Mouse (Mus musculus): ENCODE measurements at regions not wholly inside any gene's neighbourhood (a gene's known extent, or its start where the extent isn't known, plus 50 kb on each side); places are given as distances from the start of the nearest gene placed in this dataset.
"Not testable (repeated sequence)": the region's sequence is repeated elsewhere in the genome, so short reads cannot be mapped to it uniquely, and the experiment has no call there.

GRCm38 (mm10) chr12:90664436-90664835 lies 73.8 kb downstream of the Dio2 start:
- no peak for ATAC-seq

GRCm38 (mm10) chr12:90645452-90645851 lies 92.8 kb downstream of the Dio2 start:
- Histone ChIP-seq H3K4me3 (replicated peaks) (no peak overlapping the region), H3K4me1 (replicated peaks) (no peaks in the 10 kb centered on the region), H3K4me2 (replicated peaks) (no peak overlapping the region), H3K9ac (no peak overlapping the region), H3K36me3 (no peaks in the 10 kb centered on the region), H3K27ac (no peak overlapping the region), H3K27me3 (replicated peaks) (no peaks in the 10 kb centered on the region), H3K9me3 (no peaks in the 10 kb centered on the region)
- WGBS: 76% methylated on average over 5 of the region's 5 CpGs
- ATAC-seq: no peak

More at GRCm38 (mm10) chr12:90664436-90664835, 73.8 kb downstream of the Dio2 start:
- H3K4me1 ChIP-seq (replicated peaks): no peaks in the 10 kb centered on the region
- H3K4me2 ChIP-seq (replicated peaks): no peak overlapping the region
- H3K36me3 ChIP-seq: no peaks in the 10 kb centered on the region
- H3K9ac ChIP-seq: no peak overlapping the region
- WGBS: 67% methylated on average over 2 of the region's 2 CpGs
- H3K9me3 ChIP-seq: no peaks in the 10 kb centered on the region
- no peak overlapping the region for H3K4me3 ChIP-seq (replicated peaks)
- no peak overlapping the region for H3K27ac ChIP-seq
- H3K27me3 ChIP-seq (replicated peaks): no peaks in the 10 kb centered on the region

- Histone ChIP-seq H3K27ac (no peak overlapping the region), H3K27me3 (replicated peaks) (no peaks in the 10 kb centered on the region), H3K36me3 (no peaks in the 10 kb centered on the region), H3K4me3 (replicated peaks) (no peak overlapping the region), H3K4me2 (replicated peaks) (no peak overlapping the region), H3K9me3 (no peaks in the 10 kb centered on the region), H3K9ac (no peak overlapping the region), H3K4me1 (replicated peaks) (no peaks in the 10 kb centered on the region)
- peak; percentile 53; the same call in 1 of the 2 replicates for ATAC-seq
- 31% methylated on average over 1 of the region's 1 CpGs for WGBS
Observed at GRCm38 (mm10) chr12:90643891-90644290, 94.3 kb downstream of the Dio2 start.

- Histone ChIP-seq H3K9me3 (no peaks in the 10 kb centered on the region), H3K4me3 (replicated peaks) (no peak overlapping the region), H3K27ac (no peak overlapping the region), H3K4me2 (replicated peaks) (no peak overlapping the region), H3K9ac (no peak overlapping the region), H3K4me1 (replicated peaks) (no peaks in the 10 kb centered on the region), H3K27me3 (replicated peaks) (no peaks in the 10 kb centered on the region), H3K36me3 (no peaks in the 10 kb centered on the region)
- ATAC-seq: no peak
Observed at GRCm38 (mm10) chr12:90624856-90625255, 113.4 kb downstream of the Dio2 start.

GRCm38 (mm10) chr12:90623426-90623825 lies 114.8 kb downstream of the Dio2 start:
- no peaks in the 10 kb centered on the region for H3K4me1 ChIP-seq (replicated peaks)

GRCm38 (mm10) chr12:90608810-90609209 lies 129.4 kb downstream of the Dio2 start:
- no peaks in the 10 kb centered on the region for H3K9me3 ChIP-seq
- ATAC-seq: no peak
- H3K4me1 ChIP-seq (replicated peaks): no peaks in the 10 kb centered on the region
- WGBS: 56% methylated on average over 2 of the region's 2 CpGs
- no peaks in the 10 kb centered on the region for H3K36me3 ChIP-seq
- H3K9ac ChIP-seq: no peak overlapping the region
- H3K27me3 ChIP-seq (replicated peaks): no peaks in the 10 kb centered on the region
- H3K4me2 ChIP-seq (replicated peaks): no peak overlapping the region
- no peak overlapping the region for H3K4me3 ChIP-seq (replicated peaks)
- no peak overlapping the region for H3K27ac ChIP-seq

More at GRCm38 (mm10) chr12:90623426-90623825, 114.8 kb downstream of the Dio2 start:
- Histone ChIP-seq H3K27ac (no peak overlapping the region), H3K9ac (no peak overlapping the region), H3K27me3 (replicated peaks) (no peaks in the 10 kb centered on the region), H3K36me3 (no peaks in the 10 kb centered on the region), H3K4me2 (replicated peaks) (no peak overlapping the region), H3K9me3 (no peaks in the 10 kb centered on the region), H3K4me3 (replicated peaks) (no peak overlapping the region)
- no peak for ATAC-seq
- WGBS: 68% methylated on average over 2 of the region's 2 CpGs

GRCm38 (mm10) chr12:90607894-90608293 lies 130.3 kb downstream of the Dio2 start:
- no peak overlapping the region for H3K4me2 ChIP-seq (replicated peaks)
- H3K9ac ChIP-seq: no peak overlapping the region
- no peaks in the 10 kb centered on the region for H3K4me1 ChIP-seq (replicated peaks)
- H3K27ac ChIP-seq: no peak overlapping the region
- no peaks in the 10 kb centered on the region for H3K27me3 ChIP-seq (replicated peaks)
- no peak for ATAC-seq
- no peaks in the 10 kb centered on the region for H3K36me3 ChIP-seq
- 72% methylated on average over 6 of the region's 6 CpGs for WGBS
- H3K4me3 ChIP-seq (replicated peaks): no peak overlapping the region
- no peaks in the 10 kb centered on the region for H3K9me3 ChIP-seq

GRCm38 (mm10) chr12:90580006-90580405 lies 158.2 kb downstream of the Dio2 start:
- WGBS: 87% methylated on average over 3 of the region's 3 CpGs
- no peak for ATAC-seq
- Histone ChIP-seq H3K27ac (no peak overlapping the region), H3K9ac (no peak overlapping the region), H3K27me3 (replicated peaks) (no peaks in the 10 kb centered on the region), H3K36me3 (no peaks in the 10 kb centered on the region), H3K4me3 (replicated peaks) (no peak overlapping the region), H3K4me1 (replicated peaks) (no peaks in the 10 kb centered on the region), H3K9me3 (no peaks in the 10 kb centered on the region), H3K4me2 (replicated peaks) (no peak overlapping the region)

- Histone ChIP-seq H3K4me2 (replicated peaks) (no peak overlapping the region), H3K27me3 (replicated peaks) (no peaks in the 10 kb centered on the region), H3K9me3 (no peaks in the 10 kb centered on the region), H3K27ac (no peak overlapping the region), H3K4me3 (replicated peaks) (no peak overlapping the region), H3K36me3 (no peaks in the 10 kb centered on the region), H3K9ac (no peak overlapping the region), H3K4me1 (replicated peaks) (no peaks in the 10 kb centered on the region)
- no peak for ATAC-seq
- 61% methylated on average over 2 of the region's 2 CpGs for WGBS
Observed at GRCm38 (mm10) chr12:90576103-90576502, 162.1 kb downstream of the Dio2 start.

- Histone ChIP-seq H3K36me3 (no peaks in the 10 kb centered on the region), H3K4me1 (replicated peaks) (no peaks in the 10 kb centered on the region), H3K27me3 (replicated peaks) (no peaks in the 10 kb centered on the region), H3K9ac (no peak overlapping the region), H3K27ac (no peak overlapping the region), H3K4me3 (replicated peaks) (no peak overlapping the region), H3K9me3 (no peaks in the 10 kb centered on the region), H3K4me2 (replicated peaks) (no peak overlapping the region)
- ATAC-seq: no peak
- WGBS: 85% methylated on average over 5 of the region's 5 CpGs
Observed at GRCm38 (mm10) chr12:90571907-90572306, 166.3 kb downstream of the Dio2 start.

- no peak overlapping the region for H3K9ac ChIP-seq
- H3K9me3 ChIP-seq: no peaks in the 10 kb centered on the region
- H3K4me3 ChIP-seq (replicated peaks): no peak overlapping the region
- ATAC-seq: no peak
- no peak overlapping the region for H3K4me2 ChIP-seq (replicated peaks)
- no peaks in the 10 kb centered on the region for H3K4me1 ChIP-seq (replicated peaks)
- H3K27ac ChIP-seq: no peak overlapping the region
- H3K27me3 ChIP-seq (replicated peaks): no peaks in the 10 kb centered on the region
- WGBS: 13% methylated on average over 2 of the region's 2 CpGs
- H3K36me3 ChIP-seq: no peaks in the 10 kb centered on the region
Observed at GRCm38 (mm10) chr12:90571506-90571905, 166.7 kb downstream of the Dio2 start.

- ATAC-seq: no peak
- no peaks in the 10 kb centered on the region for H3K4me1 ChIP-seq (replicated peaks)
- H3K4me2 ChIP-seq (replicated peaks): no peak overlapping the region
- WGBS: 84% methylated on average over 6 of the region's 6 CpGs
- no peak overlapping the region for H3K9ac ChIP-seq
- H3K36me3 ChIP-seq: no peaks in the 10 kb centered on the region
- no peaks in the 10 kb centered on the region for H3K27me3 ChIP-seq (replicated peaks)
- H3K9me3 ChIP-seq: no peaks in the 10 kb centered on the region
- H3K4me3 ChIP-seq (replicated peaks): no peak overlapping the region
- no peak overlapping the region for H3K27ac ChIP-seq
Observed at GRCm38 (mm10) chr12:90566349-90566748, 171.9 kb downstream of the Dio2 start.

- H3K4me1 ChIP-seq (replicated peaks): no peaks in the 10 kb centered on the region
- no peaks in the 10 kb centered on the region for H3K36me3 ChIP-seq
- no peak overlapping the region for H3K9ac ChIP-seq
- H3K4me3 ChIP-seq (replicated peaks): no peak overlapping the region
- H3K4me2 ChIP-seq (replicated peaks): no peak overlapping the region
- no peaks in the 10 kb centered on the region for H3K9me3 ChIP-seq
- no peaks in the 10 kb centered on the region for H3K27me3 ChIP-seq (replicated peaks)
- 70% methylated on average over 3 of the region's 3 CpGs for WGBS
- no peak overlapping the region for H3K27ac ChIP-seq
- ATAC-seq: no peak
Observed at GRCm38 (mm10) chr12:90565051-90565450, 173.2 kb downstream of the Dio2 start.

GRCm38 (mm10) chr12:90564594-90564993 lies 173.6 kb downstream of the Dio2 start:
- H3K4me3 ChIP-seq (replicated peaks); H3K27ac ChIP-seq; H3K9me3 ChIP-seq; H3K27me3 ChIP-seq (replicated peaks); H3K36me3 ChIP-seq; ATAC-seq; H3K4me2 ChIP-seq (replicated peaks); H3K9ac ChIP-seq; H3K4me1 ChIP-seq (replicated peaks): not testable (repeated sequence)
- WGBS: 87% methylated on average over 20 of the region's 22 CpGs
